Mouse (Mus musculus): ENCODE results near the gene Olfr1497. TPM values are rescaled to one million over a fixed set of nuclear protein-coding genes. Genes with fewer than 3 reads are reported as not detected.
"Not testable (repeated sequence)": the region's sequence is repeated elsewhere in the genome, so short reads cannot be mapped to it uniquely, and the experiment has no call there.

Gene Olfr1497
- total RNA-seq (2021) = not detected
- long read RNA-seq, experiment 1 = 0 reads
- long read RNA-seq, experiment 2 = 0 reads

DNA sequence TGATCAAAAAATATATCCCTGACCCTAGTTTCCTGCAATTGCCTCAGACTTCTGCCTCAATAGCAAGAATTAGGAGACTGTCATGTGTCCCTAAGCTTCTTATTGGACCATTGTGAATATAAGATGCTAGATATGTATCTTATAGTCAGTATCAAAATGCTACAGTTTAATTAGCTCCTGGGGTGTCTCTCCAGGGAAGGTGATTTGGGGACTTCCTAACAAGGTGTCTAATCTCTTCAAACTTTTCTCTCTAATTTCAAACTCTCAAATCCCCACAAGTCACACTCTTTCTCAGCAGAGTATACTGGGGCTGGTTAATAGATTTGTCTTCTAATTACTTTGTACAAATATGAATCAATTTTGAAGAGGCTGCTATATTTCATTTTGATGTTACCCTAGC lies at the start of gene Olfr1497:
Gene Olfr1497, minus strand, starts transcription at position 101 of the 400 bp plus-strand sequence.
- DNase-seq = no peak
- intact Hi-C loops (cut with DNase I) = no loop called here

- intact Hi-C loops (cut with DNase I) = no loop called here
- DNase-seq = no peak
These were observed 32.4 kb upstream of the Olfr1497 start, which contains the start of gene Olfr1500 for GRCm38 (mm10) chr19:13830388-13830787. Gene Olfr1500 (minus strand): TSS chr19:13830488.

DNA sequence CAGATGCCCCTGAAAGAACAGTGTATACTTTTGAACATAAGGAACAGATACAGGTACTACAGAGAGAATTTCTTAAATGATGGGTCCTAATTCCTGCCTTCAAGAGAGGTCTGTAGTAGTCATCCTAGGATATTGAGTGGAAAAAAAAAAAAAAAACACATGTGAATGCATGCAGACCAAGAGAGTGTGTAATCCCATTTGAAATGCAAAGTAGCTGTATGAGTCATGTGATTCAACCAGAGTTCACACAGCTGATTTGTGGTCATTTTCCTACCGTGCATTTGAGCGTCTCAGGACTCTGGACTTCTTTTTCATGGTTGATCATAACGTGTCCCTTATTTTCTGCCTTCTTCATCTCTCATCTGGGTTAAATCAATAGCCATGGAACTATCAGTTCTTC lies 30.4 kb upstream of the Olfr1497 start:
- intact Hi-C loops (cut with DNase I) = no loop called here
- DNase-seq = no peak

- intact Hi-C loops (cut with DNase I) = no loop called here
- no peak for DNase-seq
These were observed 22.8 kb upstream of the Olfr1497 start for GRCm38 (mm10) chr19:13820847-13821246.

GRCm38 (mm10) chr19:13819347-13819746 lies 21.3 kb upstream of the Olfr1497 start, which contains the start of gene Olfr1499:
Gene Olfr1499 (minus strand): TSS chr19:13819447.
- no peak for DNase-seq
- intact Hi-C loops (cut with DNase I) = no loop called here

GRCm38 (mm10) chr19:13818827-13819226 lies 20.8 kb upstream of the Olfr1497 start:
- DNase-seq = no peak
- intact Hi-C loops (cut with DNase I) = no loop called here

DNA sequence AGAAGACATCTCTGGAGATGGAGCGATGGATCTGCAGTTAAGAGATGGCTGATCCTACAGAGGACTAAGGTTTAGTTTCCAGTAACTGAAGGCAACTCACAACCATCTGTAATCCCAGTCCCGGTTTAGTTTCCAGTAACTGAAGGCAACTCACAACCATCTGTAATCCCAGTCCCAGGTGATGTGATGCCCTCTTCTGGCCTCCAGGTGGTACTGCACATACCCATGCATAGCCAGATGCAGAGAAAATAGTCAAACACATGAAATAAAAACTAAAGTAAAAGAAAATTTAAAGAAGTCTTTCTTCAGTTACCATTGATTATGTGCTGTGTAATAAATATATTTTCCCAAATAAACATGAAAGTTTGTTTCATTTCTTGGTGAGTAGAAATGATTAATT lies 14.8 kb upstream of the Olfr1497 start:
- intact Hi-C loops (cut with DNase I) = no loop called here

GRCm38 (mm10) chr19:13805486-13805885 lies 7.5 kb upstream of the Olfr1497 start:
- DNase-seq; intact Hi-C loops (cut with DNase I): not testable (repeated sequence)

More for the DNA sequence above, 14.8 kb upstream of the Olfr1497 start:
- no peak for DNase-seq

GRCm38 (mm10) chr19:13777578-13777977 lies 20.4 kb downstream of the Olfr1497 start, which contains the start of gene Olfr1496:
Gene Olfr1496 (plus strand): TSS chr19:13777878.
- intact Hi-C loops (cut with DNase I) = no loop called here

GRCm38 (mm10) chr19:13768565-13769276 lies 29.3 kb downstream of the Olfr1497 start:
- intact Hi-C loops (cut with DNase I) = no loop called here
- DNase-seq = no peak

More at GRCm38 (mm10) chr19:13777578-13777977, 20.4 kb downstream of the Olfr1497 start, which contains the start of gene Olfr1496:
- DNase-seq = no peak

GRCm38 (mm10) chr19:13764306-13764705 lies 33.7 kb downstream of the Olfr1497 start, which contains the start of gene Olfr1495:
Gene Olfr1495 (plus strand): TSS chr19:13764606.
- intact Hi-C loops (cut with DNase I) = no loop called here
- no peak for DNase-seq

DNA sequence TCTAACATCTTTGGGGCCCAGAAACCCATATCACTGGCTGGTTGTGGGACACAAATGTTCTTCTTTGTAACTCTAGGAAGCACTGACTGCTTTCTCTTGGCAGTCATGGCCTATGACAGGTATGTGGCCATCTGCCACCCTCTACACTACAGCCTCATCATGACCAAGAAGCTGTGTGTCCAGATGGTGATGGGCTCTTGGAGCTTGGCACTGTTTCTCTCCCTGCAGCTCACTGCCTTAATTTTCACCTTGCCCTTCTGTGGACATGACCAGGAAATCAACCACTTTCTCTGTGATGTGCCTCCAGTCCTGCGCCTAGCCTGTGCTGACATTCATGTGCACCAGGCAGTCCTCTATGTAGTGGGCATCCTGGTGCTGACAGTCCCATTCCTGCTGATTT lies 48.6 kb downstream of the Olfr1497 start:
- intact Hi-C loops (cut with DNase I) = no loop called here
- no peak for DNase-seq

Other genes with a start within 250 kb of the Olfr1497 start
- gene Olfr1484, start 214.7 kb downstream of the Olfr1497 start, total RNA-seq (2021) = not detected
- gene Olfr1487, start 180.8 kb downstream of the Olfr1497 start, total RNA-seq (2021) = not detected
- gene Olfr1489, start 166.6 kb downstream of the Olfr1497 start, total RNA-seq (2021) = not detected
- gene Olfr1490, start 147.1 kb downstream of the Olfr1497 start, total RNA-seq (2021) = not detected
- not detected for gene Olfr1491, start 100.9 kb downstream of the Olfr1497 start, total RNA-seq (2021)
- not detected for gene Olfr1493-ps1, start 74.9 kb downstream of the Olfr1497 start, total RNA-seq (2021)
- not detected for gene Olfr1494, start 58.5 kb downstream of the Olfr1497 start, total RNA-seq (2021)
- gene Olfr1495, start 33.6 kb downstream of the Olfr1497 start, total RNA-seq (2021) = not detected
- not detected for gene Olfr1496, start 20.3 kb downstream of the Olfr1497 start, total RNA-seq (2021)
- not detected for gene Olfr1499, start 21.2 kb upstream of the Olfr1497 start, total RNA-seq (2021)
- gene Olfr1500, start 32.3 kb upstream of the Olfr1497 start, total RNA-seq (2021) = not detected
- gene Olfr1501, start 52.5 kb upstream of the Olfr1497 start, total RNA-seq (2021) = not detected
- gene Olfr1502, start 63.6 kb upstream of the Olfr1497 start, total RNA-seq (2021) = not detected
- not detected for gene Olfr1504, start 99.7 kb upstream of the Olfr1497 start, total RNA-seq (2021)
- gene Olfr1505, start 115.3 kb upstream of the Olfr1497 start, total RNA-seq (2021) = not detected

All from gastrocnemius, postnatal 36 days (tissue).